Mouse (Mus musculus) heart, postnatal 4 days (tissue): ENCODE measurements around the gene 1810049J17Rik. TPM values are rescaled to one million over a fixed set of nuclear protein-coding genes. Genes with fewer than 3 reads are reported as not detected.
"Not testable (repeated sequence)": the region's sequence is repeated elsewhere in the genome, so short reads cannot be mapped to it uniquely, and the experiment has no call there.

Source experiments
- DNase-seq: peaks from one replicate; pipeline ENCODE4 v3.0.0; 2021
- total RNA-seq, 2 experiments: library from RNA; stranded (reverse); gene quantifications; 2 replicates each; pipeline ENCODE4 v1.2.3; 2021

Gene 1810049J17Rik
- under 1 TPM in 1 of 2 experiments, not detected in 1; 0.91 TPM for total RNA-seq

DNA sequence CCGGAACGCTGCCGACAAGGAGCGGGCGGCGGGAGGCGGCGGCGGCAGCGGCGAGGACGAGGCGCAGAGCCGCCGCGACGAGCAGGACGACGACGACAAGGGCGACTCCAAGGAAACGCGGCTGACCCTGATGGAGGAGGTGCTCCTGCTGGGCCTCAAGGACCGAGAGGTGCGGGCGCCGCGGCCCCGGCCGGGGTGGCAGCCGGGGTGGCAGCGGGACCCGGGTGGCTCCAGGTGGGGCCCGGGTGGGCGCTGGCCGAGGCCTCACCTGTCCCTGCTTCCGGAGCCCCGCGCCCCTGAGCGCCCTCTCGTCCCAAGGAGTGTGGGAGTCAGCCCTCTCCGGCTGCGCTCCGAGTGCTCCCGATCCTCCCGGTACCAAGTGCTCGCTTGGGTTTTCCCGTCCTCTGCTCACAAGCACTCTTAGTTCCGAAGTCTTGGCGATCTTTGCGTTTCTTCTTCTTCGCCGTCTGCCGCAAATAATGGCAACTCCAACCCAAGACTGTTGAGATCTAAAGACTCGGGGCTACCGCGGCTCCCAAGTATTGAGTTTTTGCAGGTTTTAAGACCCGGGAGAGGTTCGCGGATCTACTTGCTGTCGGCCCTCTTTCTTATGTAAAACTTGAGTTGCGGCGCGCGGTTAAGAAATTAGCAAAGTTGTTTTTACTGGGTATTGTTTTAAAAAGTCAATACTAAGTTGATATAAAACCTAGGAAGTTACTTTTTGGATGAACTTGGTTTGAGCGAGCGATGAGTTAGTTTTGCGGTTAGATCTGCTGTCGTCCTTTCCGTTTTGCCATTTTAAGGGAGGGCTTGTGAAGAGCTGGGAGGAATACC, at the start of gene 1810049J17Rik:
Gene 1810049J17Rik (minus strand): TSS at position 112 of the 834 bp plus-strand sequence.
- DNase-seq: peak; percentile 59

DNA sequence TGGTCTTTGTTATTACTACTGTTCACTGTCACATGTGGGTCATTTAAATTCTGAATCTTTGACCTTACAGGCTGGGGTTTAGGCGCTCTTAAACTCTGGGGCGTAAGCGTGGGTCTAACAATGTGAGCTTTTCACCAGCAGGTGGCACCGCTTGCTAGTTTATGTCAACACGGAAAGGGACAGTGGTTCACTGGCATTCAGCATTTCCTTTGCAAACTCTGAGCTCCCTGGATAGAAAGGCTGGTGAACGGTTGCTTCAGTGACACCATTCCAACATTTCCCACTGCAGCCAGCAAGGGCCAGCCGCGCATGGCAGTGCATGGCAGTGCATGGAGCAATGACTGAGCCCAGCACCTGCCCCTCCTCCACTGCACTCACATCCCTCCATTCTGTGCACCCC, 49.5 kb upstream of the 1810049J17Rik start:
- DNase-seq: peak; percentile 80

DNA sequence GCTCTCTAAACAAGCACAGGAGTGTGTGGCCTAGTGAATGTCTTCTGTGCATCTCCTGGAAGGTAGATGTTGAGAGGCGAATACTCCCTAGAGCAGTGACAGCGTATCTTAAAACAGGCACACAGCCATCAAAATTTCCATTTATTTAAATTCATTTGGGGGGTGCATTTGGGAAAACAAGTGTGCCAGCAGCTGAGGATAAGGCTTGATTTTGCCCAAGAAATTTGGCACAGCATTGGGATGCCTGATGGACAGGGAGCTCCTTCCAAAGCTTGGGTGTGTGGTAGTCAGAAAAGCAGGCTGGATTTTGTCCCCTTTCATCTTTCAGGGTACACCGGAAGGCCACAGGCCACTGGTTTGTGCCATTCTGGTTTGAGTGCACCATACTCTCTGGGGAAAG, 48.4 kb upstream of the 1810049J17Rik start:
- no peak for DNase-seq

DNA sequence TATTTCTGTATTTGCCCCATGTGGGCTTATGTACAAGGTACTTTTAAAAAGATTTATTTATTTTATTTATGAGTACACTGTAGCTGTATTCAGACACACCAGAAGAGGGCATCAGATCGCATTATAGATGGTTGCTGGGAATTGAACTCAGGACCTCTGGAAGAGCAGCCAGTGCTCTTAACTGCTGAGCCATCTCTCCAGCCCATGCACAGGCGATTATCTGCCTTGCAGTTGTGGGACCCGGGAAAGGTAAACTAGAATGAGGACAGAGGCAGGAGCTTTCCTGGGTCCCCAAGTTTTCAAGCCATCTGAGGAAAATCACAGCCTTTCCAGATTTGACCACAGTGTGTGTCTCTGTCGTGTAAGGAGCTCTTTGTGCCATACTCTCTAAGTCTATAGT, 47.2 kb upstream of the 1810049J17Rik start:
- DNase-seq: no peak

DNA sequence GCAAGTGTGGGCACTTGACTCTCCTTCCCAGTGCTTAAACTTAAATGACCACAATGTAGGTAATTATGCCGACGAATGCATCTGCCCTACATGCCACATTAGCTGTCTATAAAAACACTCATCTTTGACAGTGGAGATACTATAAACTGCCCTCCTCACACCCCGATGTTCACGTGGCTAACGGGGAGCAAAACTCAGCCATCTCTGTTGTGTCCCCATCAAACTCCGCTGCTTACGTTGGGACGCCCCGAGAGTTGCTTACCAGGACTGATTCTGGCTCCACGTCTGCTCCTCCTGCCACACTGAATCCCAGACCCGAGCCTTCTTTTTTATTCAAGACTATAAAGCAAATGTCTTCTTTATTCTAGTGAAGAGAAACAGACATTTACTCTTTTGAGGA, 46.7 kb upstream of the 1810049J17Rik start:
- no peak for DNase-seq

DNA sequence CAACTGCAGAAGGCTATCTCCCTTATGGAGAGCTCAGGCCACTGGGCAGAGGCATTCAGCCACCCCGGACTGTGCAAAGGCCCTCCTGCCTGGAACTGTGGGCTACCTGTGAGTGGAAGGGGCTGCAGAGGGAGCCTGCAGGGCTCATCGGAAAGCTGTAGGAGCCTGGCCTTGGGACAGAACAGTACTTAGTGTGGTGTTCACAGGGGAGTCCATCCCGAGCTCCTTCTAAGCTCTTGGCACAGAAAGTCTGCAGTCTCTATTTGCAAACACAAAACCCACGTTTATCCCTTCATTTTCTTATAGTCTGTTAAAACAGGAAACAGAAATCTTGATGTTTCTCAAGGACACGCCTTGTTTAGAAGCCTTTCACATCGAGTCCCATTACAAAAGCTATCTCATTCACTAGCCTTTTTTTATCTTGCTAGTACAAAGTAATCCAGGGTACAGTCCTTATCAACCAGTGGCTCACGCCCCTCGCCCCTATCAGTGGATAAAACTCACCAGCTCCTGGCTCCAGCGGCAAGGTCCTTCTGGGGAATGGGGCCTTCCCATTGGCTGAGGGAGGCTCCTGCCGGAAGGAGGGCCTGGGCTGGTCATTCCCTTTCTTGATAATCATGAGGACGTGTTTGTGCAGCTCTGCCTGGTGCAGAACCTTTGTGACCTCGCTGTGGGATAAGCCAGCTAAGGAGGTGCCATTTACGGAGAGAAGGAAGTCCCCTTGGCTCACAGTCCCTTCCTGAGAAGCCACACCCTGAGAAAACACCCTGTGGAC, 45.8 kb upstream of the 1810049J17Rik start:
- peak; percentile 52 for DNase-seq

DNA sequence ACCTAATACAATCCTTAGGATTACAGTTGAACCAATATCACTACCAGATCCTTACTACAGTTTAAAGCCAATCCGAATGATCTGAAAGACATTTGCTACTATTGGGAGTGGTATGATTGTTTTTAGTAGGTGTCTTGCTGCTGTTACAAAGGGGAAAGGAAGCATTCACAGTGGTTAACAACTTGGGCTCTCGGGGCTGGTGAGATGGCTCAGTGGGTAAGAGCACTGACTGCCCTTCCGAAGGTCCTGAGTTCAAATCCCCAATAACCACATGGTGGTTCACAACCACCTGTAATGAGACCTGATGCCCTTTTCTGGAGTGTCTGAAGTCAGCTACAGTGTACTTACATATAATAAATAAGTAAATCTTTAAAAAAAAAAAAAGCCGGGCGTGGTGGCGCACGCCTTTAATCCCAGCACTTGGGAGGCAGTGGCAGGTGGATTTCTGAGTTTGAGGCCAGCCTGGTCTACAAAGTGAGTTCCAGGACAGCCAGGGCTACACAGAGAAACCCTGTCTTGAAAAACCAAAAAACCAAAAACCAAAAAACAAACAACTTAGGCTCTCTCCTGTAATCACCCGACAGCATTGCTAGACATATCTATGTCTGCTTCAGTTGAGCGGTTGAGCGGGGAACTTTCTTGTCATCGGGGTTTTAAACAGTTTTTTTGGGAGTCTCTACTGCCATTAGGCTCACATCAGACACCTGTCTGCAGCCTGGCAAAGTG, 45.0 kb upstream of the 1810049J17Rik start:
- not testable (repeated sequence) for DNase-seq

DNA sequence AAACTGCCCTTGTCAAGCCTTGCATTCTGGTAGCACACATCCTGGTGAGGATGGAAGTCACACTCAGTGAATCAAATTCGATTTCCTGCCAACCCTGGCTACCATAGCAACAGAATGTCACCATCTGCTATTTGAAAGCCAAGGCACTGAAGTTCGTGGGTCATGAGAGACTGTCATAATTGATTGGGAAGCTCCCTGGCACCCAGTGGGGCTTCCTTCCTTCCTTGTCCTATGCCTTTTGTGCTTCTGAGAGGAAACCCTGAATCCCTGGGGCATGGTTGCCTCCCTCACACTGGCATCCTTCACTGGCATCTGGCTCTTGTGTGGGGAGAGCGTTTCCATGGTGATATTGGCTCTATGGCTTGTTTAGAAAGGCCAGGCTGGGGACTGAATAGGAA, 44.4 kb upstream of the 1810049J17Rik start:
- no peak for DNase-seq

DNA sequence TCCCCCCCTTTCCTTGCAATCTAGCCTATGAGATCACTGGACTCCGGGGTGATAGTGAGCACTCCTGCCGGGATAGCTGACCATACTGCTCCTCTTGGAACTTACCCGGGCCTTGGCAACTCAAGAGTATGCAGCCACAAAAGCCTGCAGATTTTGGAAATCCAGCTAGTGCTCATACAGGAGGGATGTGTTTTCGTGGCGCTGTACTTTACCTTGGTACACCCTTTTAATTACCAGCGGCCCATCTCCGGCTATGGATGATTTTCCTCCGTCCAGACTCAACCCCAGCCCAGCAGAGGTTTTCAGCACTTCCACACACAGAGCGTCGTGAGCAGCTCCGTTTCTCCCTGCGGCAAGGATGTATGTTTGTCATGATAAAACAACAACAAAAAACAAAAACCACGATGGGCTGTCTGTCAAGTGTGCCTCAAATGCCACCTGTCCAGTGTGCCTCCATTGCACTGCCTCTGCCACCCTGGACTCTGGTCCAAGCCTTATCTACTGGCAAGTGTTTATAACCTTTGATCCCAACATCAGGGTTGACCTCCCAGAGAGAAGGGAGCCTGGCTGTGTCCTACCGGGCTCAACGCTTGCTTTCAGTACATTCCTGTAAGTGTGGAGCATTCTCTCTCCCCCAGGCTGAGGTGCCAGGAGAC, 43.8 kb upstream of the 1810049J17Rik start:
- DNase-seq: no peak

DNA sequence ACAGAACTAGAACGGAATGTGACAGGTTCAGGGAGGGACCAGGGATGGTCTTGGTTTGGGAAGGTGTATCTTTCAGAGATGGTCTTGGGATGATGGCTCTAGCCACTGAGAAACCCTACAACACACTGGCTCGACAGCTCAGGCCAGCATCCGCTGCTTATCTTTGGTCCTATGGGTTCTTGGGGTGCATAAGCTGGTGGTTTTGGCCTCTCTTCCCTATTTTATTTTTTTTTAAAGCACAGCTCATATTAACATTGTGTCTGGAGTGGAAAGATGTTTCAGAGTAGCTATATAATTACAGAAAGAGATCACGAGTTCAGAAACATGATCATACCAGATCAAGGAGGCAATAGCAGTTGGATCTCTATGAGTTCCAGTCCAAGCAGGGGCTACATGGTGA, 42.4 kb upstream of the 1810049J17Rik start:
- DNase-seq: no peak

DNA sequence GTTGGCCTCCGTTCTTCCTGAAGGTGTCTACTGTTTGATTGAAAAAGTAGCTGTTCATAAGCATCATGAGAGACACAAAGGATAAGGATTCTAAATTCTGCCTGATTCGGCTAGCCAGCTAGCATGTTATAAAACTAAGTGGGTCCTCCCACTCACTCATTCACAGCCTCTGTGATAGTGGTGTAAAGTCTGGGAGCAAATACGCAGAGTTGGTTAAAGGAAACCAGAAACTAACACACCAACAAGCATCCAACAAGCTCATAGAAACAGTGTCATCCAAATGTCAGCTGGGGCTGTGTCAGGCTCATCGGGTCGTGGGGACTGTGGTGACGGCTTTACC, 41.0 kb upstream of the 1810049J17Rik start:
- no peak for DNase-seq

DNA sequence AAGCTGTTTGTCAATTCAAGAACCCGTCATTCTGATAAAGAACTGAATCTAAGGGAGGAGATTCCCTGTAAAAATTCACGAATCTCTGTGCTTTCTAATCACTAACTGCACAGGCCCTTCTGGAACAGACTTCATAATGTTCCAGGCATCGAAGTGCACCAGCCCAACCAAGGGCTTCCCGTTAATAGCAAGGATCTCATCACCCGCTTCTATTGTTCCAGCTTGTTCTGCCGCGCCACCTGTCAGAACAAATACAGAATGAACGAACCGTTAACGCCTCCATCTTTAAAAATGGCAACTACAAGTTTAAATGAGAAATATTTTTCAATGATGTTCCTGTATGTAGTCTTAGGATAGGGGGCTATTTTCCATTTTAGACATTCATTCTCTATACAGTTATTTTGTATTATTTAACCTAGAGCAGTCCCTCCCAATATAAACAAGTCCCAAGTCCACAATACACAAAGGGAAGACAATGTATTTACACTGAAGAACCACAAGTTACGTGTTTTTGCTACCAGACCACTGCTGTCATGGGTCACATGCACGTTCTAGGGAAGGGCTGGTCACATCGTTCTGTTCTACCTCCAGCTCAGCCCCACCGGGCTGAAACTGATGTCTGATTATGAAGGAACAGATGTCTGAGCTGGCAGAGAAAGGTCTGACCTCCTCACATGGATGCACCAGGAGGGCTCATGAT, 40.5 kb upstream of the 1810049J17Rik start:
- no peak for DNase-seq

DNA sequence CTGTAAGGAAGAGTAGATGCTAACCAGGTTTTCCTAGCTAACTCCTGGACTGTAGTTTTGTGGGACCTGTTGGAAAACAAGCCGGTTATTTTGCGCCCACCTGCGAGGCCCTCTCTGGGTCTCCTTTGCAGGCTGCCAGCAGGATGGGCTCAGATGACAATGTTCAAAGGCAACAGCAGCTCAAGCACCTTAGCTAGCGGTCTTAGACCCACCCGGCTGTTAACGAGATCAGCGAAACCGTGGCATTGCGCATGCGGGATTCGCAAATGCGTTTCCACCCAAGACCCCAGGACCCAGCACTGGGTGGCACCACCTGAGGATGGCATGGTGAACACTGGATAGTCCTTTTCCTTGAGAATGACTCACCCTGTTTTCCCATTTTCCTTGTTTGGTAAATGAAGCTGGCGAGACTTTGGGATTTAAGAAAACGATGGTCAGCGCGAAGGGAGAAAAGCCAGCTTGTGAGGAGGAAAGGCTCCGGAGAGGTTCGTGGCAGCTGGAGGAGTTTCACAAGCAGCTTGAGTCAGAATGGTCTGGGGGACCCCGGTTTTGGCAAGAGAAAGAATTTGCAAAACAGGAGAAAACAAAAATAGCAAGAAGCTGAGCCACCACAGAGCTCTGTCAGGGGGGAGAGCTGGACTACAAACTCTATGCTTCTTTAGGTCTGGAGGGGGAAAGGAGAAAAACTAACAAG, 39.0 kb upstream of the 1810049J17Rik start:
- no peak for DNase-seq

DNA sequence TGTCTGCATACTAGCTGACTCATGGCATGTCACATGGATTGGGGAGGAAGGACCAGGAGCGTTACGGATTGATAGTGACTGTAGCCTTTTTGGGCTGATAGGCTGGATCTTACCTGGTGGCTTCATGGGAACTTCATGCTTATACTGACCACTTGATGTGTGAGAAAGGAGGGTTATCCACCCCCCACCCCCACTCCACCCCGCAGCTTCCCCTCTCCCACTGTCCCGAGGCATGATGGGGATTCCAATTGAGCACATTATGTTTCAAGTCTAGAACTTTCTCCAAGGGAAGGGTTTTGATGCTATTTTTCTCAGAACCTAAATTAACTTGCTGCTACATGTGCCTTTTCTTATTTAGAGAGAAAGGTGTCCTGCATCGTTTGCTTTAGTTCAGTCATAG, 36.7 kb upstream of the 1810049J17Rik start:
- DNase-seq: no peak

DNA sequence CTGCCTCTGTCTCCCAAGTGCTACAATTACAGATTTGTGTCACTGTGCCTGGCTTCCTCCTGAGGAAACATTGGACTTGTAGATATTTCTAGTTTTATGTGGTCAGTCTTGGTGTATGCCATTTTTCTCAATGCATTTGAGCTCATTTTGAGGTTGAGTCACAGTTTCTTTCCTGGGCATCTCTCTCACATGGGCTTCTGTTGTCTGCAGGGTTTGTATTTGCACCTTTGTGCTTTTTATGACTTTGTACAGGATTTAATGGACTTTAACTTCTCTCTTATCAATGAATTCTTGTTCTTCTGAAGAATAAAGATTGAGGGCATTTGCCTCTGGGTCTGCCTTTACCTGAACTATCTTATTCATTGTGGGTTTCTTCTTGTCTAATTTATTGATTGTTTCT, 35.8 kb upstream of the 1810049J17Rik start:
- DNase-seq: no peak

DNA sequence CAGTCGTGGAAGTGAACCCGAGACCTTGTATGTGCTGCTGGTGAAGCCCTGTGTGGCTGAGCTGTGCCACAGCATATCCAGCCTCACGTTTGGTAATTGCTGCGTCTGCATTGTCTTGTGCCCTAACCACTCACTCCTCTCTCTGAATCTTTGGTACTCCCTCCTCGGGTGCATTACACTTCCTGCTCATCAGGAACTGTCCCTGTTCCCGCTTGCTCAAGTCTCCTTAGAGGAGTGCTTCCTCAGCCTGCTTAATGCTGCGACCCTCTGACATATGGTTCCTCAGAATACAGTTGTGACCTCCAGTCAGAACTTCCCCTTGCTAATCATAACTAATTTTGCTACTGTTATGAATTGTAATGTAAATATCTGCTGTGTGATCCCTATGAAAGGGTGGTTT, 34.2 kb upstream of the 1810049J17Rik start:
- DNase-seq: no peak

DNA sequence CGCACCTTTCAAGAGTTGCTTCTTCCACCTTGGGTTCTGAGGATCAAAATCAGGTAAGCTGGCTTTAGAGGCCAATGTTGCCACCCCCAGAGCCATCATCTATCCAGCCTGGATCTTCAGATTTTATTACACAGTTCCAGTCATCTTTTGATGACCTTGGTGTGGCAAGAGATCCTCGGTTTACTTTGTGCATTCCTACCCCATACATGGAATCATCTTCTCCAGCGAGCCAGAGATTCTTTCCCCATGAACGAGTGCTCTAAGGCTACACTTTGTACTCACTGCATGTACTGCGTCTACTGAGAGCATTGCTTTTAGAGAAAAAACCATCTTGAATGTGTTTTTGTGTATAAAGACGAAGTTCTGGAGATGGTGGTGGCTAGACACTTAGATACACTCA, 33.6 kb upstream of the 1810049J17Rik start:
- no peak for DNase-seq

DNA sequence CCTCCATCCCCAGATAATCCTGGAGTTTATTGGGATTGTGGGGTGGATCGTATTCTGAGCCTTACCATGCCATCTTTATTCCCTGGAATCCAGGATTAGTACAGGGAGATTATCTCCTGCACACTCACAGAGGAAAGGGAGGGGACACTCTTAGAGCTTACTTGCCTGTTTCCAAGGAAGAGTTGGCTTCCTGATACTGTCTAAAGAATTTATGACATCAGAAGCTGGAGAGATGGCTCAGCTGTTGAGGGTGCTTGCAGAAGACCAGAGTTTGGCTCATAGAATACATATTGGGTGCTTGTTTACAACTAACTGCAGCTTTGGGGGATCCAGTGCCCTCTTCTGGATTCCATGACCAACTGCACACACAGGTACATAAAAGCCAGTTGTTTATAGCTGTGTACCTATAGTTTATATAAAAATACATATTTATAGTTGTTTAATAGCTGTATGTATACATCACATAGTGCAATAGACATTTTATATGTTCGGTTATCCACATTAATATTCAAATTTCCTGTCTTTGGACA, 32.6 kb upstream of the 1810049J17Rik start:
- no peak for DNase-seq

DNA sequence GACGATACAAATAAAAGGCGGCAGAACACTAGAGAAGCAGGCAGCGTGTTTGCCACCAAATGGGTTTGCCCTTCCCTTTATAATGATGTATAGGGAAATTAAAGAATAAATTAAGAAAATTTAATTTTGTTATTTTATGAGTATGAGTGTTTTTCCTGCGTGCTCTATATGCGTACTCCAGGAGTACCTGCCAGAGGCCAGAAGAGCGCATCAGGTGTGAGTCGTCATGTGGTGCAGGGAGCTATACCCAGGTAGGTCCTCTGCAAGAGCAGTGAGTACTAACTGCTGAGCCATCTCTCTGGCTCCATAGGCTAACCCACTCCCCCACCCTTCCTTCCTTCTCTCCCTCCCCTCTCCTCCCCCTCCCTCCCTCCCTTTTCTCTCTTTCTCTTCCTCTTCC, 29.8 kb upstream of the 1810049J17Rik start:
- DNase-seq: no peak

DNA sequence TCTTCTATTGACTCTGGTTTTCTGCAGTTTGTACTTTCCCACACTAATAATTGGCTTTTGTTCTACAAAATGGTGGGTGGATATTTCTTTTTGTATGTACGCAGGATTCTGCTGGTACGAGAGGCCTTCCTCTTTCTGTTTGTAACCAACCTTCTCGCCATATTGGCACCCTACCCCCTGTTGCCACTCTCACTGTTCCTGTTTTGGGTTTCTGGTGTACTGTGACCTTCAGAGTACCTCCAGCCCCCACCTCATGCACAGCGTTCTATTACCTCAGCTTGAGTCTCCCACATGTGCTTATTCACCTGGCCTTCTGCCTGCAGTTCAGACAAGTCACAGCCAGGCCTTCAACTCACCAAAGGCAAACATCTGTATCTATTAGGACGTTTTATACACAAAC, 28.1 kb upstream of the 1810049J17Rik start:
- DNase-seq: no peak

DNA sequence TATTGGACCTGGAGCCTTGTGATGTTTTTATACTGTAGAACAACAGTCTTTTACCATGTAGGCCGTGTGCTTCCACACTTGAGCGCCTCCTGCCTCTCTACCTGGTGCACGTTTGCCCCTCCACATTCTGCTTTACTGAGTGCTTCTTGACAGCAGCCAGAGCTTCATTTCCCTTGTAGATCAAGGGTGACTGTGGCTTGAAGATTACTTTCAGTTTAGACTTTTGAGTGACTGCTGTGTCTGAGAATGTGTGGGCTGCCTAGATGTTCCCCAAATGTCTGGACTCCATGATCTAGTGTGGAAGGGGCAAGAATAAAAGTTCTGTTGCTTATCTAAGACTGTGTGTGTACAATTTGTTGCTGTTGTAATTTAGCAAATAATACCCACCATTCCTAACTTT, 27.3 kb upstream of the 1810049J17Rik start:
- DNase-seq: no peak
